Mouse (Mus musculus) lung, embryonic 14.5 days (tissue): ENCODE data around the gene Fpr2. TPM values are rescaled to one million over a fixed set of nuclear protein-coding genes. Genes with fewer than 3 reads are reported as not detected.

ENCODE experiments used
- ATAC-seq: fragments of 200-750 bp; cut with Nextera tagmentation; 2 replicates; pipeline ENCODE4 v1.8.0; 2017; ENCODE audit warnings: mild to moderate bottlenecking, moderate TSS enrichment, moderate library complexity; ENCODE audit not compliant: insufficient read depth
- DNase-seq: peaks from one replicate; pipeline ENCODE4 v3.0.0-alpha.2; 2015
- H3K27ac ChIP-seq: fragments of 300-500 bp; sonication (generic); 2 replicates; pipeline ENCODE4 v1.5.1; 2014; ENCODE audit warnings: low read depth, mild to moderate bottlenecking, moderate library complexity
- H3K27me3 ChIP-seq: fragments of 300-500 bp; sonication (generic); 2 replicates; pipeline ENCODE4 v1.6.1; 2014; ENCODE audit warnings: low read length, control low read depth; ENCODE audit not compliant: insufficient read depth
- H3K36me3 ChIP-seq: fragments of 300-500 bp; sonication (generic); 2 replicates; pipeline ENCODE4 v1.6.1; 2014; ENCODE audit warnings: control low read depth; ENCODE audit not compliant: insufficient read depth
- H3K4me1 ChIP-seq: fragments of 300-500 bp; sonication (generic); 2 replicates; pipeline ENCODE4 v1.6.1; 2014; ENCODE audit warnings: antibody characterized with exemption, control low read depth; ENCODE audit not compliant: insufficient read depth
- H3K4me2 ChIP-seq: fragments of 300-500 bp; sonication (generic); 2 replicates; pipeline ENCODE4 v1.6.1; 2014; ENCODE audit warnings: mild to moderate bottlenecking
- H3K4me3 ChIP-seq: fragments of 300-500 bp; sonication (generic); 2 replicates; pipeline ENCODE4 v1.5.1; 2014; ENCODE audit warnings: low read depth, low read length
- H3K9ac ChIP-seq: fragments of 300-500 bp; sonication (generic); 2 replicates; pipeline ENCODE4 v1.6.1; 2014
- H3K9me3 ChIP-seq: fragments of 300-500 bp; sonication (generic); 2 replicates; pipeline ENCODE4 v1.6.1; 2016; ENCODE audit warnings: low read depth, low read length, control low read depth
- CTCF ChIP-seq: IDR thresholded peaks from 2 replicates; pipeline ENCODE4 v1.5.1; 2016; ENCODE audit warnings: antibody characterized with exemption, low read depth
- WGBS: fragments of 180-500 bp; shearing (Covaris S2); extraction: QIAGEN DNeasy Blood & Tissue Kit; methylation state at CpG from one replicate; pipeline ENCODE4 v1.1.7; 2014; 5-methylcytosine and 5-hydroxymethylcytosine counted together
- polyA plus RNA-seq: library from polyadenylated mRNA; unstranded; fragments of >200 nt; fragmentation: Nextera tagmentation; extraction: Ambion mirVana; gene quantifications from 2 replicates; pipeline ENCODE4 v1.2.1, GENCODE M21; 2014

The Fpr2 gene
- polyA plus RNA-seq, 1 experiment from 2014 or later, result 0.17 TPM

- Histone ChIP-seq H3K27ac (no peak overlapping the region), H3K36me3 (peaks cover 29% of the 10 kb centered on the region), H3K4me3 (no peak overlapping the region), H3K27me3 (no peaks in the 10 kb centered on the region), H3K9ac (no peak overlapping the region), H3K4me2 (no peak overlapping the region), H3K4me1 (no peaks in the 10 kb centered on the region), H3K9me3 (no peaks in the 10 kb centered on the region)
- WGBS, result 71% methylated on average over 10 of the region's 10 CpGs
- peak; percentile 23; the same call in 1 of the 2 replicates for TF ChIP-seq CTCF
- ATAC-seq, result no peak
- DNase-seq, result no peak
These were observed 42.2 kb upstream of the Fpr2 start for GRCm38 (mm10) chr17:17845187-17846027.

DNA sequence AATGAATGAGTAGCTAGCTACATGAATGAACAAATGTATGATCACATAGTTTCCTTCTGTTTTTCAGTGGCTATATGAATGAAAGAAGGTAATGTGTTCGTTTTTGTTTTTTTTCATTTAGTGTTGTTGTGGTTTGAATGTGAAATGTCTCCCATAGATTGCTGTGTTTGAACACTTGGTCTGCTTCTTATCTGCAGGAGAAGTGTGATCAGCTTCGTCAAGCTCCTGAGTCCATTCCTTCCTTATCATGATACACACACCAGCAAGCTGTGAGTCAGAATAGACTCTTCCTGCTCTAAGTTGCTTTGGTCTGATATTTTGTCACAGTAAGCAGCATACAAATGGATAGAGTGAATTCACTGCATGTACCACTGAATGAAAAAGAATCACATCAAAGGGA, 38.6 kb upstream of the Fpr2 start:
- no peak for ATAC-seq
- Histone ChIP-seq H3K36me3 (peaks cover 21% of the 10 kb centered on the region; the same call in 1 of the 2 replicates), H3K4me1 (no peaks in the 10 kb centered on the region), H3K27ac (no peak overlapping the region), H3K9ac (no peak overlapping the region), H3K4me2 (no peak overlapping the region), H3K4me3 (no peak overlapping the region), H3K27me3 (no peaks in the 10 kb centered on the region), H3K9me3 (no peaks in the 10 kb centered on the region)
- TF ChIP-seq CTCF, result no peak
- DNase-seq, result no peak
- 71% methylated on average over 2 of the region's 2 CpGs for WGBS

- peak; percentile 30; the same call in 1 of the 2 replicates for ATAC-seq
- no peaks in the 10 kb centered on the region for H3K4me1 ChIP-seq
- H3K4me3 ChIP-seq, result no peak overlapping the region
- no peaks in the 10 kb centered on the region for H3K9me3 ChIP-seq
- WGBS, result 24% methylated on average over 55 of the region's 55 CpGs
- no peak overlapping the region for H3K9ac ChIP-seq
- H3K4me2 ChIP-seq, result no peak overlapping the region
- H3K27me3 ChIP-seq, result no peaks in the 10 kb centered on the region
- no peak for TF ChIP-seq CTCF
- no peak for DNase-seq
- peaks cover 21% of the 10 kb centered on the region; the same call in 1 of the 2 replicates for H3K36me3 ChIP-seq
- H3K27ac ChIP-seq, result no peak overlapping the region
These were observed 37.5 kb upstream of the Fpr2 start for GRCm38 (mm10) chr17:17849906-17850712.

DNA sequence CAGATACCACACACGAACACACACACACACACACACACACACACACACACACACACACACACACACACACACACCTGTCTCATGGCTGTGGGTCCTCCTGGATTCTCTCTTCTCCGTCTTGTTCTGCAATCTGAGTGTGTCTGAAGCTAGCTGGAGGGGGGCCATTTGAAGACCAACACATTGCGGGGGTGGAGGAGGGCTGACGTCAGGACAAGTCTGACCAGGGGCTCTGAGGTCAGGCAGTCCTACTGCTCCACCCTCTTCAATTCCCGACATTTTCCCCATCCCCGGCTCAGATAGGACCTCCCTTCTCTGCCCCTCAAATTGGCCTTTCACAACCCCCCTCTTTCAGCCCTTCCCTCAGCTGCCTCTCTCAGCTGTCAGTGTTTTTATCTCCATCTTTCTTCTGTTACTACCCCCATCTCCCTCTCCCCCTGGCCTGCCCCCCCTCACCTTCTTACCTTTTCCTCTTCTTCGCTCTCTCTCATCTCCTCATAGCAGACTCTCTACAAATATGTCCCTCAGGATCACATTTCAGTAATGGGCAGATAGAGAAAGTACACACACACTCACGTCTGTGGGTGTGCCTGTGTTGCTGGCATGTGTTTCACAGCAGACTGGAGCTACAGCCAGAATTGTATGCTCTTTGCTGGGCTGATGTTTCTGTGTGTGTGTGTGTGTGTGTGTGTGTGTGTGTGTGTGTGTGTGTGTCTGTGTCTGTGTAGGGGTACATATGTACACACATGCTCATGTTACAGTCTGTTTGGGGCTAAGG, 32.4 kb upstream of the Fpr2 start, which contains the start of gene Has1:
Gene Has1, minus strand, starts transcription at position 142 of the 775 bp plus-strand sequence.
- TF ChIP-seq CTCF, result no peak
- no peak within 1 kb of the TSS for H3K4me3 ChIP-seq
- no peaks in the 10 kb centered on the region for H3K27me3 ChIP-seq
- no peak within 1 kb of the TSS for H3K9ac ChIP-seq
- no peak within 1 kb of the TSS for H3K4me2 ChIP-seq
- DNase-seq (no peak), ATAC-seq (no peak; the same call in 1 of the 2 replicates)
- no peaks in the 10 kb centered on the region for H3K9me3 ChIP-seq
- WGBS, result 23% methylated on average over 8 of the region's 8 CpGs
- H3K36me3 ChIP-seq, result 0 out of 2 replicates have a peak, but pooled peaks cover 7% of the 10 kb centered on the region
- H3K4me1 ChIP-seq, result no peaks in the 10 kb centered on the region
- no peak within 1 kb of the TSS for H3K27ac ChIP-seq

GRCm38 (mm10) chr17:17856612-17857011, 31.0 kb upstream of the Fpr2 start:
- WGBS, result 35% methylated on average over 1 of the region's 1 CpGs
- H3K4me1 ChIP-seq, result no peaks in the 10 kb centered on the region

DNA sequence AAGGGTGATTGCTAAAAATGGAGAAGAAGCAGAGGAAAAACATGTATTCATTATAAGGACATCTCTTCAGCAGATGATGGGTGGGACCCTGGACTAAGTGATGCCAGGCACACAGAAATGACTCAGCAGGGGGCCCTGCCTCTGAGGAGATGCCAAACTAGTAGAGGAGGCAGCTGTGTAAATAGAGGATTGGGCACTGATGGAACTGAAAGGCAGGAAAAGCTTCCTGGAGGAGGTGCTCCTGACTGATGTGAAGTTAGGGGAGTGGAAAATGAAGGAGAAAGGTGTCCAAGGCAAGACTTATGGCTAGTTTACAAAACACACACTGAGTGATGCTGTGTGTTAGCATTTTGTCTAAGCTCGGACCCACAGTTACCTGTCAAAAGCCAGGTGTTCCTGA, 30.2 kb upstream of the Fpr2 start:
- Histone ChIP-seq H3K27ac (no peak overlapping the region), H3K4me2 (no peak overlapping the region), H3K9me3 (no peaks in the 10 kb centered on the region), H3K9ac (no peak overlapping the region), H3K27me3 (no peaks in the 10 kb centered on the region), H3K36me3 (no peaks in the 10 kb centered on the region), H3K4me3 (no peak overlapping the region), H3K4me1 (no peaks in the 10 kb centered on the region)
- no peak for TF ChIP-seq CTCF
- DNase-seq (no peak), ATAC-seq (no peak)
- WGBS, result 56% methylated on average over 1 of the region's 1 CpGs

More at GRCm38 (mm10) chr17:17856612-17857011, 31.0 kb upstream of the Fpr2 start:
- Histone ChIP-seq H3K36me3 (0 out of 2 replicates have a peak, but pooled peaks cover 4% of the 10 kb centered on the region), H3K9me3 (no peaks in the 10 kb centered on the region), H3K4me3 (no peak overlapping the region), H3K27me3 (no peaks in the 10 kb centered on the region), H3K4me2 (no peak overlapping the region), H3K27ac (no peak overlapping the region), H3K9ac (no peak overlapping the region)
- DNase-seq (no peak), ATAC-seq (no peak)
- no peak for TF ChIP-seq CTCF
